Comparison of ENCODE assay signal across 8 mouse cellular contexts in genomic region chr6:38960791-38961426, GRCm38 (mm10).
DNase-seq lines count a peak whose midpoint lies in the region; ATAC-seq lines count a peak whose summit lies in the region.
"Had no signal": no experiment of that assay in that cellular context is flagged by ENCODE, and none has a peak within 500 bp of the region (broad histone marks: within the 10 kb centered on the region; RNA-seq: fewer than 3 reads in every experiment).

No protein-coding gene starts in this region.

- peak; percentile 26; the same call in 1 of the 2 replicates for ATAC-seq in liver, embryonic 11.5 days (replicated peaks; ENCODE audit: low FRiP score)
- no peak for ATAC-seq in forebrain, embryonic 15.5 days (replicated peaks)

- H3K4me2 ChIP-seq in liver, embryonic 11.5 days, result no peak overlapping the region
- no peak overlapping the region for H3K4me2 ChIP-seq in forebrain, embryonic 15.5 days (replicated peaks)
- H3K4me2 ChIP-seq: neural tube, embryonic 12.5 days had no signal

- no peak overlapping the region for H3K4me3 ChIP-seq in liver, embryonic 11.5 days (ENCODE audit: low read depth, low read length)
- H3K4me3 ChIP-seq in forebrain, embryonic 15.5 days, result no peak overlapping the region
- H3K4me3 ChIP-seq: neural tube, embryonic 12.5 days had no signal

- no peak for DNase-seq in liver, embryonic 11.5 days (ENCODE audit: low spot score)
- DNase-seq in liver, result no peak
- peak; percentile 83 for DNase-seq in adrenal gland, adult 8-10 months
- peak; percentile 53 for DNase-seq in fibroblast of lung, adult 2 months (ENCODE audit: low read depth)
- DNase-seq in layer of hippocampus, postnatal 25 days (ENCODE audit: extremely low spot score in 1 of 2, low spot score in 1 of 2), result peak; percentile 17 to 24
- peak; percentile 14 to 32 for DNase-seq in right cerebral cortex, postnatal 36 days (ENCODE audit: low spot score in 2 of 2)

- H3K9ac ChIP-seq in liver, embryonic 11.5 days (ENCODE audit: low read depth, low read length), result no peak overlapping the region
- H3K9ac ChIP-seq in forebrain, embryonic 15.5 days (replicated peaks), result no peak overlapping the region
- H3K9ac ChIP-seq: neural tube, embryonic 12.5 days had no signal

- H3K36me3 ChIP-seq in liver, embryonic 11.5 days (ENCODE audit: control insufficient read depth, insufficient read depth, low read length), result no peaks in the 10 kb centered on the region
- H3K36me3 ChIP-seq in forebrain, embryonic 15.5 days, result no peaks in the 10 kb centered on the region
- H3K36me3 ChIP-seq: neural tube, embryonic 12.5 days had no signal

- no peak overlapping the region for H3K27ac ChIP-seq in liver, embryonic 11.5 days (ENCODE audit: low read depth, low read length)
- H3K27ac ChIP-seq in forebrain, embryonic 15.5 days (replicated peaks), result no peak overlapping the region
- H3K27ac ChIP-seq: neural tube, embryonic 12.5 days had no signal

- H3K9me3 ChIP-seq in liver, embryonic 11.5 days (ENCODE audit: control insufficient read depth, low read length), result no peaks in the 10 kb centered on the region
- no peaks in the 10 kb centered on the region for H3K9me3 ChIP-seq in forebrain, embryonic 15.5 days
- H3K9me3 ChIP-seq: neural tube, embryonic 12.5 days had no signal

- H3K4me1 ChIP-seq in liver, embryonic 11.5 days (replicated peaks; ENCODE audit: control insufficient read depth, insufficient read depth, low read length), result peaks cover 7% of the 10 kb centered on the region; the same call in 1 of the 2 replicates
- H3K4me1 ChIP-seq in forebrain, embryonic 15.5 days, result 0 out of 2 replicates have a peak, but pooled peaks cover 4% of the 10 kb centered on the region

- WGBS in liver, embryonic 11.5 days, result 66% methylated on average over 12 of the region's 12 CpGs
- 69% methylated on average over 12 of the region's 12 CpGs for WGBS in forebrain, embryonic 15.5 days

- H3K27me3 ChIP-seq in liver, embryonic 11.5 days (replicated peaks; ENCODE audit: control insufficient read depth, insufficient read depth, low read length), result no peaks in the 10 kb centered on the region
- no peaks in the 10 kb centered on the region for H3K27me3 ChIP-seq in forebrain, embryonic 15.5 days
- H3K27me3 ChIP-seq: neural tube, embryonic 12.5 days had no signal

Comparison
In these comparisons a context has a peak if more than half of its experiments do, and no peak if none do; other contexts are left out.
1. DNase-seq: peak in adrenal gland, adult 8-10 months (single experiment), fibroblast of lung, adult 2 months (single experiment), layer of hippocampus, postnatal 25 days (2 of 2) and right cerebral cortex, postnatal 36 days (2 of 2); none in liver, embryonic 11.5 days (single experiment) and liver (single experiment).